Mouse (Mus musculus) stomach, postnatal 0 days (tissue): ENCODE measurements at regions not wholly inside any gene's neighbourhood (a gene's known extent, or its start where the extent isn't known, plus 50 kb on each side); places are given as distances from the start of the nearest gene placed in this dataset.

Experiments used
- ATAC-seq: fragments of 200-750 bp; cut with Nextera tagmentation; 2 replicates; pipeline ENCODE4 v1.8.0; 2017; ENCODE audit not compliant: low FRiP score, low TSS enrichment
- DNase-seq: peaks from one replicate; pipeline ENCODE4 v3.0.0-alpha.2; 2016; ENCODE audit warnings: low spot score
- H3K27ac ChIP-seq: fragments of 300-500 bp; sonication (generic); replicated peaks from 2 replicates; pipeline ENCODE4 v1.5.1; 2014; ENCODE audit warnings: mild to moderate bottlenecking, control low read depth
- H3K27me3 ChIP-seq: fragments of 300-500 bp; sonication (generic); 2 replicates; pipeline ENCODE4 v1.6.1; 2014; ENCODE audit warnings: low read length; ENCODE audit not compliant: control insufficient read depth, insufficient read depth
- H3K36me3 ChIP-seq: fragments of 300-500 bp; sonication (generic); 2 replicates; pipeline ENCODE4 v1.6.1; 2014; ENCODE audit warnings: low read length, mixed read lengths; ENCODE audit not compliant: control insufficient read depth, insufficient read depth
- H3K4me1 ChIP-seq: fragments of 300-500 bp; sonication (generic); replicated peaks from 2 replicates; pipeline ENCODE4 v1.6.1; 2014; ENCODE audit warnings: antibody characterized with exemption; ENCODE audit not compliant: control insufficient read depth, insufficient read depth
- H3K4me2 ChIP-seq: fragments of 300-500 bp; sonication (generic); replicated peaks from 2 replicates; pipeline ENCODE4 v1.6.1; 2014; ENCODE audit warnings: low read depth, mild to moderate bottlenecking, control low read depth, moderate library complexity
- H3K4me3 ChIP-seq: fragments of 300-500 bp; sonication (generic); 2 replicates; pipeline ENCODE4 v1.5.1; 2014; ENCODE audit warnings: low read depth, low read length, control low read depth
- H3K9ac ChIP-seq: fragments of 300-500 bp; sonication (generic); 2 replicates; pipeline ENCODE4 v1.6.1; 2014; ENCODE audit warnings: mild to moderate bottlenecking, low read length, control low read depth, mixed read lengths
- H3K9me3 ChIP-seq: fragments of 300-500 bp; sonication (generic); 2 replicates; pipeline ENCODE4 v1.6.1; 2016; ENCODE audit warnings: low read length; ENCODE audit not compliant: control insufficient read depth
- CTCF ChIP-seq: IDR thresholded peaks from 2 replicates; pipeline ENCODE4 v1.5.1; 2016; ENCODE audit warnings: antibody characterized with exemption, low read depth, mild to moderate bottlenecking, moderate library complexity
- EP300 ChIP-seq: optimal IDR thresholded peaks from 2 replicates; pipeline ENCODE3; 2016; ENCODE audit warnings: antibody characterized with exemption
- WGBS: fragments of 180-500 bp; shearing (Covaris S2); extraction: QIAGEN DNeasy Blood & Tissue Kit; methylation state at CpG from one replicate; pipeline ENCODE4 v1.1.7; 2014; 5-methylcytosine and 5-hydroxymethylcytosine counted together

GRCm38 (mm10) chr8:101621941-101622340 is 1163.5 kb downstream of the Cdh11 start:
- H3K27me3 ChIP-seq, result no peaks in the 10 kb centered on the region
- no peaks in the 10 kb centered on the region for H3K9me3 ChIP-seq
- DNase-seq (no peak), ATAC-seq (no peak)
- H3K4me1 ChIP-seq, result no peaks in the 10 kb centered on the region
- H3K4me3 ChIP-seq, result no peak overlapping the region
- no peaks in the 10 kb centered on the region for H3K36me3 ChIP-seq
- no peak for TF ChIP-seq CTCF
- no peak for TF ChIP-seq EP300
- H3K9ac ChIP-seq, result no peak overlapping the region
- H3K27ac ChIP-seq, result no peak overlapping the region
- WGBS, result 83% methylated on average over 1 of the region's 1 CpGs
- H3K4me2 ChIP-seq, result no peak overlapping the region

- H3K4me3 ChIP-seq, result no peak overlapping the region
- no peak overlapping the region for H3K4me2 ChIP-seq
- no peak overlapping the region for H3K9ac ChIP-seq
- H3K9me3 ChIP-seq, result no peaks in the 10 kb centered on the region
- no peak overlapping the region for H3K27ac ChIP-seq
- DNase-seq, result no peak
- no peaks in the 10 kb centered on the region for H3K36me3 ChIP-seq
- ATAC-seq, result no peak
- TF ChIP-seq EP300 (no peak), CTCF (no peak)
- no peaks in the 10 kb centered on the region for H3K27me3 ChIP-seq
- H3K4me1 ChIP-seq, result no peaks in the 10 kb centered on the region
These were observed 1194.3 kb downstream of the Cdh11 start for GRCm38 (mm10) chr8:101591115-101591514.

- no peak for TF ChIP-seq EP300
- no peak for TF ChIP-seq CTCF
- H3K27me3 ChIP-seq, result no peaks in the 10 kb centered on the region
- H3K9ac ChIP-seq, result no peak overlapping the region
- H3K9me3 ChIP-seq, result no peaks in the 10 kb centered on the region
- no peaks in the 10 kb centered on the region for H3K36me3 ChIP-seq
- ATAC-seq (no peak), DNase-seq (no peak)
- WGBS, result 78% methylated on average over 3 of the region's 3 CpGs
- no peak overlapping the region for H3K4me2 ChIP-seq
- no peaks in the 10 kb centered on the region for H3K4me1 ChIP-seq
- no peak overlapping the region for H3K27ac ChIP-seq
- H3K4me3 ChIP-seq, result no peak overlapping the region
These were observed 1194.8 kb downstream of the Cdh11 start for GRCm38 (mm10) chr8:101590639-101591038.

- 82% methylated on average over 5 of the region's 5 CpGs for WGBS
- Histone ChIP-seq H3K9ac (no peak overlapping the region), H3K4me1 (no peaks in the 10 kb centered on the region), H3K27ac (no peak overlapping the region), H3K4me2 (no peak overlapping the region), H3K36me3 (no peaks in the 10 kb centered on the region), H3K9me3 (no peaks in the 10 kb centered on the region), H3K27me3 (no peaks in the 10 kb centered on the region), H3K4me3 (no peak overlapping the region)
- TF ChIP-seq EP300, result no peak
- TF ChIP-seq CTCF, result no peak
- no peak for DNase-seq
- no peak for ATAC-seq
These were observed 1221.0 kb downstream of the Cdh11 start for GRCm38 (mm10) chr8:101564447-101564846.

- Histone ChIP-seq H3K27ac (no peak overlapping the region), H3K4me1 (no peaks in the 10 kb centered on the region), H3K27me3 (no peaks in the 10 kb centered on the region), H3K36me3 (no peaks in the 10 kb centered on the region), H3K4me2 (no peak overlapping the region), H3K9ac (no peak overlapping the region), H3K9me3 (no peaks in the 10 kb centered on the region), H3K4me3 (no peak overlapping the region)
- no peak for TF ChIP-seq CTCF
- ATAC-seq (no peak), DNase-seq (no peak)
- WGBS, result 74% methylated on average over 1 of the region's 1 CpGs
These were observed 1262.7 kb downstream of the Cdh11 start for GRCm38 (mm10) chr8:101522758-101523157.

GRCm38 (mm10) chr8:101478554-101479314 is 1306.7 kb downstream of the Cdh11 start:
- no peak overlapping the region for H3K27ac ChIP-seq
- ATAC-seq (no peak), DNase-seq (no peak)
- H3K4me2 ChIP-seq, result no peak overlapping the region
- H3K9me3 ChIP-seq, result no peaks in the 10 kb centered on the region
- H3K9ac ChIP-seq, result no peak overlapping the region
- H3K27me3 ChIP-seq, result no peaks in the 10 kb centered on the region
- H3K36me3 ChIP-seq, result no peaks in the 10 kb centered on the region
- 73% methylated on average over 2 of the region's 2 CpGs for WGBS
- no peak overlapping the region for H3K4me3 ChIP-seq
- TF ChIP-seq EP300, result no peak
- no peaks in the 10 kb centered on the region for H3K4me1 ChIP-seq
